Mouse (Mus musculus): ENCODE measurements around the gene Dnal4. TPM values are rescaled to one million over a fixed set of nuclear protein-coding genes. Genes with fewer than 3 reads are reported as not detected.
A peak's percentile ranks its signal among the peaks of the same experiment; 100 is the strongest.
"Not testable (repeated sequence)": the region's sequence is repeated elsewhere in the genome, so short reads cannot be mapped to it uniquely, and the experiment has no call there.

The Dnal4 gene
- total RNA-seq (2021) = 10 to 100 TPM; 46.7 to 54.9 TPM

- intact Hi-C loops (cut with DNase I) = no loop called here
- no peak for DNase-seq (ENCODE audit: low spot score in 2 of 2)
Observed at GRCm38 (mm10) chr15:79777749-79778148, at the start of gene Dnal4. TSS of gene Dnal4 (minus strand) at chr15:79777849.

- no peak for DNase-seq (ENCODE audit: low spot score in 2 of 2)
- intact Hi-C loops (cut with DNase I) = no loop called here
Observed at GRCm38 (mm10) chr15:79827061-79827777, 49.6 kb upstream of the Dnal4 start.

- no peak for DNase-seq (ENCODE audit: low spot score in 2 of 2)
- intact Hi-C loops (cut with DNase I) = no loop called here
Observed at GRCm38 (mm10) chr15:79826221-79826935, 48.7 kb upstream of the Dnal4 start.

GRCm38 (mm10) chr15:79825146-79825825 is 47.6 kb upstream of the Dnal4 start:
- intact Hi-C loops (cut with DNase I) = no loop called here
- peak in 1 of 2 experiments; percentile 57 for DNase-seq (ENCODE audit: low spot score in 2 of 2)

- peak in 1 of 2 experiments; percentile 55 for DNase-seq (ENCODE audit: low spot score in 2 of 2)
- intact Hi-C loops (cut with DNase I) = no loop called here
Observed at GRCm38 (mm10) chr15:79823588-79824280, 46.1 kb upstream of the Dnal4 start.

- DNase-seq (ENCODE audit: low spot score in 2 of 2) = no peak
- intact Hi-C loops (cut with DNase I) = no loop called here
Observed at GRCm38 (mm10) chr15:79822265-79823199, 44.9 kb upstream of the Dnal4 start.

- intact Hi-C loops (cut with DNase I) = no loop called here
- DNase-seq (ENCODE audit: low spot score in 2 of 2) = peak in 1 of 2 experiments; percentile 8
Observed at GRCm38 (mm10) chr15:79818325-79818724, 40.7 kb upstream of the Dnal4 start.

- no peak for DNase-seq (ENCODE audit: low spot score in 2 of 2)
- intact Hi-C loops (cut with DNase I) = no loop called here
Observed at GRCm38 (mm10) chr15:79813666-79814258, 36.1 kb upstream of the Dnal4 start.

GRCm38 (mm10) chr15:79812840-79813239 is 35.2 kb upstream of the Dnal4 start:
- DNase-seq (ENCODE audit: low spot score in 2 of 2); intact Hi-C loops (cut with DNase I): not testable (repeated sequence)

- intact Hi-C loops (cut with DNase I) = no loop called here
- DNase-seq (ENCODE audit: low spot score in 2 of 2) = no peak
Observed at GRCm38 (mm10) chr15:79810997-79811396, 33.3 kb upstream of the Dnal4 start.

GRCm38 (mm10) chr15:79810061-79810460 is 32.4 kb upstream of the Dnal4 start:
- no peak for DNase-seq (ENCODE audit: low spot score in 2 of 2)
- intact Hi-C loops (cut with DNase I) = no loop called here

GRCm38 (mm10) chr15:79808658-79809057 is 31.0 kb upstream of the Dnal4 start:
- DNase-seq (ENCODE audit: low spot score in 2 of 2) = no peak
- intact Hi-C loops (cut with DNase I) = loop anchor here (5.0 kb wide), 1 partner anchor 104 kb away; no protein-coding TSS in a partner anchor

GRCm38 (mm10) chr15:79808114-79808513 is 30.5 kb upstream of the Dnal4 start:
- DNase-seq (ENCODE audit: low spot score in 2 of 2) = peak in 1 of 2 experiments; percentile 67
- intact Hi-C loops (cut with DNase I) = loop anchor here (5.0 kb wide), 1 partner anchor 104 kb away; no protein-coding TSS in a partner anchor

- DNase-seq (ENCODE audit: low spot score in 2 of 2) = no peak
- intact Hi-C loops (cut with DNase I) = loop anchor here (5.0 kb wide), 1 partner anchor 105 kb away; no protein-coding TSS in a partner anchor
Observed at GRCm38 (mm10) chr15:79807050-79807449, 29.4 kb upstream of the Dnal4 start.

- peak in 1 of 2 experiments; percentile 44 for DNase-seq (ENCODE audit: low spot score in 2 of 2)
- intact Hi-C loops (cut with DNase I) = loop anchor here (5.0 kb wide), 1 partner anchor 107 kb away; no protein-coding TSS in a partner anchor
Observed at GRCm38 (mm10) chr15:79805246-79805645, 27.6 kb upstream of the Dnal4 start.

- DNase-seq (ENCODE audit: low spot score in 2 of 2) = peak; percentile 79 to 80
- intact Hi-C loops (cut with DNase I) = loop anchor here (5.0 kb wide), 1 partner anchor 108 kb away; no protein-coding TSS in a partner anchor
Observed at GRCm38 (mm10) chr15:79804352-79805071, 26.9 kb upstream of the Dnal4 start, which contains the start of gene Nptxr. TSS of gene Nptxr (minus strand) at chr15:79804766.

Measured in left cerebral cortex, postnatal 25 days (tissue).